Comparison of ENCODE assay signal across 14 mouse cellular contexts in genomic region chr13:47170811-47171555, GRCm38 (mm10). TPM values are rescaled to one million over a fixed set of nuclear protein-coding genes. Genes with fewer than 3 reads are reported as not detected.
DNase-seq lines count a peak whose midpoint lies in the region; ATAC-seq and TF ChIP-seq lines count a peak whose summit lies in the region.
"Had no signal": no experiment of that assay in that cellular context is flagged by ENCODE, and none has a peak within 500 bp of the region (broad histone marks: within the 10 kb centered on the region; RNA-seq: fewer than 3 reads in every experiment).

No protein-coding gene starts in this region.

- DNase-seq in urinary bladder, adult 18-20 months (ENCODE audit: low spot score in 2 of 2): peak; percentile 73 to 79
- DNase-seq in urinary bladder, postnatal 10 days (ENCODE audit: low spot score): no peak
- peak; percentile 98 for DNase-seq in liver, adult 2 months (ENCODE audit: extremely low read depth, low read depth, low spot score)
- DNase-seq in heart, postnatal 14 days: no peak
- DNase-seq in thymus, postnatal 14 days: no peak
- DNase-seq: cerebellum, adult 2 months; kidney, postnatal 10 days; lung, embryonic 14.5 days; right cerebral cortex, postnatal 25 days had no signal

- TF ChIP-seq POLR2A in liver, adult 2 months (IDR thresholded peaks at IDR 0.05; ENCODE audit: extremely low read depth, insufficient read depth, low read length): no peak

- H3K4me2 ChIP-seq in stomach, embryonic 15.5 days: no peak overlapping the region
- no peak overlapping the region for H3K4me2 ChIP-seq in forebrain, embryonic 13.5 days
- H3K4me2 ChIP-seq: heart, embryonic 15.5 days; hindbrain, embryonic 12.5 days; lung, embryonic 14.5 days had no signal

- no peak overlapping the region for H3K4me3 ChIP-seq in liver, adult 2 months (ENCODE audit: insufficient read depth, low read depth, low read length)
- no peak overlapping the region for H3K4me3 ChIP-seq in stomach, embryonic 15.5 days (replicated peaks)
- H3K4me3 ChIP-seq in forebrain, embryonic 13.5 days: no peak overlapping the region
- H3K4me3 ChIP-seq: heart, embryonic 15.5 days; hindbrain, embryonic 12.5 days had no signal

- peak overlapping the region; percentile 94 for H3K27ac ChIP-seq in liver, adult 2 months (replicated peaks; ENCODE audit: insufficient read depth, low read depth, low read length)
- peak overlapping the region; percentile 5 for H3K27ac ChIP-seq in stomach, embryonic 15.5 days
- H3K27ac ChIP-seq in forebrain, embryonic 13.5 days: no peak overlapping the region
- H3K27ac ChIP-seq: heart, embryonic 15.5 days; hindbrain, embryonic 12.5 days had no signal

- peak overlapping the region; percentile 52 for H3K9ac ChIP-seq in liver, adult 2 months (ENCODE audit: low read depth, low read length)
- no peak overlapping the region for H3K9ac ChIP-seq in stomach, embryonic 15.5 days
- H3K9ac ChIP-seq in forebrain, embryonic 13.5 days: no peak overlapping the region
- H3K9ac ChIP-seq: heart, embryonic 15.5 days; hindbrain, embryonic 12.5 days; lung, embryonic 14.5 days had no signal

- H3K9me3 ChIP-seq in stomach, embryonic 15.5 days: no peaks in the 10 kb centered on the region
- H3K9me3 ChIP-seq in forebrain, embryonic 13.5 days (replicated peaks): no peaks in the 10 kb centered on the region
- H3K9me3 ChIP-seq: heart, embryonic 15.5 days; hindbrain, embryonic 12.5 days had no signal

- peaks cover 20% of the 10 kb centered on the region for H3K4me1 ChIP-seq in liver, adult 2 months (ENCODE audit: control insufficient read depth, insufficient read depth, low read length)
- no peaks in the 10 kb centered on the region for H3K4me1 ChIP-seq in stomach, embryonic 15.5 days
- no peaks in the 10 kb centered on the region for H3K4me1 ChIP-seq in forebrain, embryonic 13.5 days
- H3K4me1 ChIP-seq: heart, embryonic 15.5 days; hindbrain, embryonic 12.5 days had no signal

- no peaks in the 10 kb centered on the region for H3K27me3 ChIP-seq in liver, adult 2 months (ENCODE audit: control insufficient read depth, insufficient read depth, low read length)
- no peaks in the 10 kb centered on the region for H3K27me3 ChIP-seq in stomach, embryonic 15.5 days (replicated peaks)
- no peaks in the 10 kb centered on the region for H3K27me3 ChIP-seq in forebrain, embryonic 13.5 days
- H3K27me3 ChIP-seq: heart, embryonic 15.5 days; hindbrain, embryonic 12.5 days had no signal

- no peaks in the 10 kb centered on the region; the same call in 1 of the 2 replicates for H3K79me2 ChIP-seq in liver, adult 2 months (ENCODE audit: control insufficient read depth, insufficient read depth, low read length)

- intact Hi-C loops in heart, postnatal 14 days (cut with DNase I): no loop called here

- no peak for TF ChIP-seq CTCF in liver, adult 2 months (IDR thresholded peaks at IDR 0.05; ENCODE audit: low read depth, low read length)

- no peaks in the 10 kb centered on the region for H3K36me3 ChIP-seq in liver, adult 2 months (ENCODE audit: control insufficient read depth, insufficient read depth, low read length)
- no peaks in the 10 kb centered on the region for H3K36me3 ChIP-seq in stomach, embryonic 15.5 days
- H3K36me3 ChIP-seq in forebrain, embryonic 13.5 days (ENCODE audit: poor library complexity, severe bottlenecking): no peaks in the 10 kb centered on the region
- H3K36me3 ChIP-seq: heart, embryonic 15.5 days; hindbrain, embryonic 12.5 days had no signal

- ATAC-seq in stomach, embryonic 15.5 days (ENCODE audit: insufficient read depth, low FRiP score, low read depth): no peak
- ATAC-seq in forebrain, embryonic 13.5 days: no peak
- ATAC-seq: intestine, embryonic 16.5 days had no signal

- 24% methylated on average over 13 of the region's 13 CpGs for WGBS in liver, adult 2 months
- WGBS in stomach, embryonic 15.5 days: 66% methylated on average over 13 of the region's 13 CpGs
- WGBS in forebrain, embryonic 13.5 days: 81% methylated on average over 13 of the region's 13 CpGs

RNA-seq across cellular contexts. Expression of gene Rnf144b, which starts 48.5 kb away (rescaled TPM):
- total RNA-seq in liver, adult 2 months (2014; rRNA removed): 19.4 and 19.7 TPM in 2 replicates
- polyA plus RNA-seq in liver, adult 2 months (2012; rRNA removed): 18.8 and 20.2 TPM in 2 replicates
- 1.7 and 2.0 TPM in 2 replicates for polyA plus RNA-seq in stomach, embryonic 15.5 days (2015; fragmentation: Nextera tagmentation; extraction: Ambion mirVana)
- 10 to 100 TPM; 16.5 to 19.8 TPM for total RNA-seq in heart, postnatal 14 days (2021)
- polyA plus RNA-seq in forebrain, embryonic 13.5 days (2015; fragmentation: Nextera tagmentation; extraction: Ambion mirVana): 0.19 and 0.33 TPM in 2 replicates

Comparison
In these comparisons a context has a peak if more than half of its experiments do, and no peak if none do; other contexts are left out.
1. DNase-seq: peak in urinary bladder, adult 18-20 months (2 of 2) and liver, adult 2 months (single experiment); none in urinary bladder, postnatal 10 days (single experiment), heart, postnatal 14 days (0 of 2) and thymus, postnatal 14 days (single experiment).